In the genomic region with DNA sequence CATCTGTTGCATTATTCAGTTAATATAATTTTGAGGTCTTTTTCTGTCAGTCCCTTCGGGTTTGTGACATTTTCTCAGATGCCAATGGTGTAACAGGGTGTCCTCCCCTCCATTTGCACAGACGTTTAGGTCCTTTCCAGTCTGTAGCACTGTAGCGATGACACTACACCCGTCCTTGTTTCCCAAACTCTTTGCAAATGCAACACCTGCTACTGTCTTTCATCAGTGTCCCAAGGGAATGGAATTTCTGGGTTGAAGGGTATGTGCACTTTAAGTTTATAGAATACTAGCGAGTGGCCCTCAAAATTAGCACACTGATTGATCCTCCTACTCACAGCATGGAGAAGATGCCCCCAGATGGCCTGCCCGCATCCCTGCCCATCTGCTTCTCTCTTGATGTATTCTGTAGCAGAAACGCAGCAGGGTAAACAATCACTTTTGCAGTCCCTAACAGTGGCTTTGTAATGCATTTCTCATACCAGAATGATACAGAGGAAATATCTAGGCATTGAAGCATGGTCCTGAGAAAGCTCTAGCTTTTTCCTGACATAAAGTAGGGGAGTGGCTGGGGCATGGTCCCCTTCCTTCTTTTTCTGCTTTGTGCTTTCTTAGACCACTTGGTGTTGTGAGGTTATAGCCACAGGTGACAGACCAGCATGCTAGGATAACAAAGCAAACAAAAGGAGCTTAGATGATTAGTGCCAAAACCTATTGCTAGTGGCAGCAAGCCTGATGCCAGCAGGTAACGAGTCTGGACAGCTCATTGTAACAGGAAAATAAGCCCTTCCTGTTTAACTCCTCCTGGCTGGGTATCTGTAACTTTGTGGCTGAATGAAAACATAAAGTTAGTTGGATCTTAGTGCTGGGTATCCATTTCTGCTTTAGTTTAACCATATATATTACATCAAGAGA, we compare ENCODE assay signal across 23 mouse cellular contexts.
DNase-seq lines count a peak whose midpoint lies in the region; ATAC-seq lines count a peak whose summit lies in the region.
"Had no signal": no experiment of that assay in that cellular context is flagged by ENCODE, and none has a peak within 500 bp of the region (broad histone marks: within the 10 kb centered on the region; RNA-seq: fewer than 3 reads in every experiment).

No protein-coding gene starts in this region.

- intact Hi-C loops in heart, postnatal 36 days (cut with DNase I), result no loop called here

- no peaks in the 10 kb centered on the region for H3K27me3 ChIP-seq in hindbrain, embryonic 12.5 days
- H3K27me3 ChIP-seq in hindbrain, embryonic 14.5 days (ENCODE audit: control insufficient read depth, insufficient read depth, low read length), result no peaks in the 10 kb centered on the region
- no peaks in the 10 kb centered on the region for H3K27me3 ChIP-seq in midbrain, embryonic 13.5 days
- no peaks in the 10 kb centered on the region for H3K27me3 ChIP-seq in midbrain, embryonic 16.5 days (ENCODE audit: control insufficient read depth, insufficient read depth, low read depth, low read length)
- H3K27me3 ChIP-seq: embryonic facial prominence, embryonic 15.5 days; stomach, embryonic 15.5 days had no signal

- no peak overlapping the region for H3K9ac ChIP-seq in hindbrain, embryonic 12.5 days
- no peak overlapping the region for H3K9ac ChIP-seq in hindbrain, embryonic 14.5 days
- no peak overlapping the region for H3K9ac ChIP-seq in midbrain, embryonic 13.5 days (replicated peaks)
- no peak overlapping the region for H3K9ac ChIP-seq in midbrain, embryonic 16.5 days (ENCODE audit: low read depth, low read length)
- H3K9ac ChIP-seq: embryonic facial prominence, embryonic 15.5 days; liver, postnatal 0 days; stomach, embryonic 15.5 days had no signal

- no peak overlapping the region for H3K4me3 ChIP-seq in hindbrain, embryonic 12.5 days
- H3K4me3 ChIP-seq in hindbrain, embryonic 14.5 days (replicated peaks; ENCODE audit: low read length), result no peak overlapping the region
- no peak overlapping the region for H3K4me3 ChIP-seq in midbrain, embryonic 13.5 days (replicated peaks)
- H3K4me3 ChIP-seq in midbrain, embryonic 16.5 days (ENCODE audit: low read depth, low read length), result no peak overlapping the region
- H3K4me3 ChIP-seq: embryonic facial prominence, embryonic 15.5 days; forebrain, embryonic 10.5 days; heart, adult 2 months; limb, embryonic 10.5 days; stomach, embryonic 15.5 days had no signal

- H3K4me2 ChIP-seq in hindbrain, embryonic 12.5 days (replicated peaks), result no peak overlapping the region
- H3K4me2 ChIP-seq in hindbrain, embryonic 14.5 days (replicated peaks), result no peak overlapping the region
- no peak overlapping the region for H3K4me2 ChIP-seq in midbrain, embryonic 13.5 days (replicated peaks)
- H3K4me2 ChIP-seq in midbrain, embryonic 16.5 days (ENCODE audit: low read length), result no peak overlapping the region
- H3K4me2 ChIP-seq: embryonic facial prominence, embryonic 15.5 days; stomach, embryonic 15.5 days had no signal

- peak; percentile 53 to 72 for DNase-seq in cerebellum, postnatal 10 days
- no peak for DNase-seq in cerebellum, adult 9-11 months
- DNase-seq in hindbrain, embryonic 14.5 days (ENCODE audit: low spot score), result no peak
- DNase-seq in layer of hippocampus, postnatal 36 days, result peak; percentile 28 to 32
- no peak for DNase-seq in heart, postnatal 36 days
- DNase-seq: adrenal gland, postnatal 36 days; gastrocnemius, postnatal 14 days; heart, adult 2 months; heart, postnatal 4 days; kidney, postnatal 36 days; liver, postnatal 0 days; lung, postnatal 10 days; retina, postnatal 1 day; thymus, adult 18-20 months had no signal

- WGBS in hindbrain, embryonic 12.5 days, result 56% methylated on average over 8 of the region's 8 CpGs
- WGBS in hindbrain, embryonic 14.5 days, result 54% methylated on average over 8 of the region's 8 CpGs
- 53% methylated on average over 8 of the region's 8 CpGs for WGBS in midbrain, embryonic 13.5 days
- WGBS in midbrain, embryonic 16.5 days, result 49% methylated on average over 8 of the region's 8 CpGs

- H3K4me1 ChIP-seq in hindbrain, embryonic 12.5 days, result peaks cover 21% of the 10 kb centered on the region
- peaks cover 12% of the 10 kb centered on the region; the same call in 1 of the 2 replicates for H3K4me1 ChIP-seq in hindbrain, embryonic 14.5 days (replicated peaks; ENCODE audit: control insufficient read depth, insufficient read depth, low read length)
- H3K4me1 ChIP-seq in midbrain, embryonic 13.5 days (replicated peaks), result peaks cover 21% of the 10 kb centered on the region
- H3K4me1 ChIP-seq in midbrain, embryonic 16.5 days (ENCODE audit: control insufficient read depth, insufficient read depth, low read length), result peaks cover 7% of the 10 kb centered on the region

- no peaks in the 10 kb centered on the region for H3K36me3 ChIP-seq in hindbrain, embryonic 12.5 days
- H3K36me3 ChIP-seq in hindbrain, embryonic 14.5 days (replicated peaks; ENCODE audit: control insufficient read depth, insufficient read depth), result no peaks in the 10 kb centered on the region
- no peaks in the 10 kb centered on the region for H3K36me3 ChIP-seq in midbrain, embryonic 13.5 days
- H3K36me3 ChIP-seq in midbrain, embryonic 16.5 days (ENCODE audit: control insufficient read depth, insufficient read depth, low read length), result no peaks in the 10 kb centered on the region
- H3K36me3 ChIP-seq: embryonic facial prominence, embryonic 15.5 days; forebrain, embryonic 10.5 days; G1E; limb, embryonic 10.5 days; stomach, embryonic 15.5 days had no signal

- peak overlapping the region; percentile 52; the same call in 1 of the 2 replicates for H3K27ac ChIP-seq in hindbrain, embryonic 12.5 days
- no peak overlapping the region for H3K27ac ChIP-seq in hindbrain, embryonic 14.5 days
- no peak overlapping the region for H3K27ac ChIP-seq in midbrain, embryonic 13.5 days
- no peak overlapping the region for H3K27ac ChIP-seq in midbrain, embryonic 16.5 days (ENCODE audit: low read length)
- H3K27ac ChIP-seq: embryonic facial prominence, embryonic 15.5 days; forebrain, embryonic 10.5 days; heart, adult 2 months; limb, embryonic 10.5 days; stomach, embryonic 15.5 days had no signal

- ATAC-seq in hindbrain, embryonic 12.5 days (ENCODE audit: low FRiP score), result no peak
- ATAC-seq in hindbrain, embryonic 14.5 days (ENCODE audit: low FRiP score), result no peak
- 0 out of 2 replicates have a peak, but pooled peaks have one; percentile 37 for ATAC-seq in midbrain, embryonic 13.5 days
- no peak for ATAC-seq in midbrain, embryonic 16.5 days
- ATAC-seq: intestine, embryonic 16.5 days; liver, postnatal 0 days had no signal

- H3K9me3 ChIP-seq in hindbrain, embryonic 12.5 days (replicated peaks), result no peaks in the 10 kb centered on the region
- no peaks in the 10 kb centered on the region for H3K9me3 ChIP-seq in hindbrain, embryonic 14.5 days (ENCODE audit: control insufficient read depth, low read length)
- no peaks in the 10 kb centered on the region for H3K9me3 ChIP-seq in midbrain, embryonic 13.5 days
- H3K9me3 ChIP-seq in midbrain, embryonic 16.5 days (replicated peaks; ENCODE audit: control insufficient read depth, low read length, poor library complexity, severe bottlenecking), result no peaks in the 10 kb centered on the region
- H3K9me3 ChIP-seq: embryonic facial prominence, embryonic 15.5 days; forebrain, embryonic 10.5 days; G1E; limb, embryonic 10.5 days; stomach, embryonic 15.5 days had no signal

Comparison
In these comparisons a context has a peak if more than half of its experiments do, and no peak if none do; other contexts are left out.
1. DNase-seq: peak in cerebellum, postnatal 10 days (2 of 2) and layer of hippocampus, postnatal 36 days (2 of 2); none in cerebellum, adult 9-11 months (single experiment), hindbrain, embryonic 14.5 days (single experiment) and heart, postnatal 36 days (0 of 2).